Mouse (Mus musculus) neural tube, embryonic 14.5 days (tissue): ENCODE results near the gene Insc. TPM values are rescaled to one million over a fixed set of nuclear protein-coding genes. Genes with fewer than 3 reads are reported as not detected.
A peak's percentile ranks its signal among the peaks of the same experiment; 100 is the strongest.
"Not testable (repeated sequence)": the region's sequence is repeated elsewhere in the genome, so short reads cannot be mapped to it uniquely, and the experiment has no call there.

Source experiments
- ATAC-seq: fragments of 200-750 bp; cut with Nextera tagmentation; 2 replicates; pipeline ENCODE4 v1.8.0; 2017; ENCODE audit warnings: low read depth, mild to moderate bottlenecking, moderate TSS enrichment, moderate library complexity
- H3K27ac ChIP-seq: fragments of 300-500 bp; sonication (generic); 2 replicates; pipeline ENCODE4 v1.5.1; 2014; ENCODE audit warnings: low read depth, mild to moderate bottlenecking, control low read depth, low read length, moderate library complexity, mixed read lengths
- H3K27me3 ChIP-seq: fragments of 300-500 bp; sonication (generic); 2 replicates; pipeline ENCODE4 v1.6.1; 2014; ENCODE audit warnings: low read length; ENCODE audit not compliant: control insufficient read depth, insufficient read depth
- H3K36me3 ChIP-seq: fragments of 300-500 bp; sonication (generic); 2 replicates; pipeline ENCODE4 v1.6.1; 2014; ENCODE audit warnings: low read length, mixed read lengths; ENCODE audit not compliant: control insufficient read depth, insufficient read depth
- H3K4me1 ChIP-seq: fragments of 300-500 bp; sonication (generic); 2 replicates; pipeline ENCODE4 v1.6.1; 2014; ENCODE audit warnings: low read length; ENCODE audit not compliant: control insufficient read depth, insufficient read depth
- H3K4me2 ChIP-seq: fragments of 300-500 bp; sonication (generic); 2 replicates; pipeline ENCODE4 v1.6.1; 2014; ENCODE audit warnings: mild to moderate bottlenecking, low read depth, low read length, control low read depth
- H3K4me3 ChIP-seq: fragments of 300-500 bp; sonication (generic); 2 replicates; pipeline ENCODE4 v1.5.1; 2014; ENCODE audit warnings: low read depth, low read length, control low read depth, mixed read lengths
- H3K9ac ChIP-seq: fragments of 300-500 bp; sonication (generic); replicated peaks from 2 replicates; pipeline ENCODE4 v1.6.1; 2014; ENCODE audit warnings: low read depth, mild to moderate bottlenecking, control low read depth, low read length, mixed read lengths
- H3K9me3 ChIP-seq: fragments of 300-500 bp; sonication (generic); 2 replicates; pipeline ENCODE4 v1.6.1; 2016; ENCODE audit warnings: low read length; ENCODE audit not compliant: control insufficient read depth
- WGBS: fragments of 180-500 bp; shearing (Covaris S2); extraction: QIAGEN DNeasy Blood & Tissue Kit; methylation state at CpG from one replicate; pipeline ENCODE4 v1.1.7; 2014; 5-methylcytosine and 5-hydroxymethylcytosine counted together
- polyA plus RNA-seq: library from polyadenylated mRNA; unstranded; fragments of >200 nt; fragmentation: Nextera tagmentation; extraction: Ambion mirVana; gene quantifications from 2 replicates; pipeline ENCODE4 v1.2.1, GENCODE M21; 2014

The Insc gene
- polyA plus RNA-seq: 2.1 and 4.2 TPM in 2 replicates

GRCm38 (mm10) chr7:114743022-114743780 is at the start of gene Insc:
Gene Insc (plus strand): TSS chr7:114743694.
- Histone ChIP-seq H3K9ac (no peak within 1 kb of the TSS), H3K27me3 (no peaks in the 10 kb centered on the region), H3K4me2 (no peak within 1 kb of the TSS), H3K4me3 (no peak within 1 kb of the TSS), H3K36me3 (no peaks in the 10 kb centered on the region), H3K27ac (no peak within 1 kb of the TSS), H3K9me3 (no peaks in the 10 kb centered on the region), H3K4me1 (peaks cover 8% of the 10 kb centered on the region; the same call in 1 of the 2 replicates)
- no peak for ATAC-seq
- WGBS: 73% methylated on average over 5 of the region's 5 CpGs

GRCm38 (mm10) chr7:114700871-114701270 is 42.6 kb upstream of the Insc start:
- no peaks in the 10 kb centered on the region for H3K9me3 ChIP-seq
- no peak overlapping the region for H3K4me2 ChIP-seq
- H3K36me3 ChIP-seq: no peaks in the 10 kb centered on the region
- WGBS: 34% methylated on average over 2 of the region's 2 CpGs
- no peaks in the 10 kb centered on the region for H3K4me1 ChIP-seq
- no peak overlapping the region for H3K4me3 ChIP-seq
- H3K27ac ChIP-seq: no peak overlapping the region
- no peak overlapping the region for H3K9ac ChIP-seq
- no peaks in the 10 kb centered on the region for H3K27me3 ChIP-seq
- ATAC-seq: no peak

- Histone ChIP-seq H3K27ac (no peak overlapping the region), H3K4me1 (no peaks in the 10 kb centered on the region), H3K27me3 (no peaks in the 10 kb centered on the region), H3K36me3 (no peaks in the 10 kb centered on the region), H3K9me3 (no peaks in the 10 kb centered on the region), H3K4me2 (no peak overlapping the region), H3K4me3 (no peak overlapping the region), H3K9ac (no peak overlapping the region)
- 83% methylated on average over 4 of the region's 4 CpGs for WGBS
- no peak for ATAC-seq
Measured at GRCm38 (mm10) chr7:114706716-114707115, 36.8 kb upstream of the Insc start.

- Histone ChIP-seq H3K36me3 (no peaks in the 10 kb centered on the region), H3K27me3 (no peaks in the 10 kb centered on the region), H3K4me1 (no peaks in the 10 kb centered on the region), H3K4me2 (no peak overlapping the region), H3K4me3 (no peak overlapping the region), H3K9ac (no peak overlapping the region), H3K9me3 (no peaks in the 10 kb centered on the region), H3K27ac (no peak overlapping the region)
- no peak for ATAC-seq
- WGBS: 86% methylated on average over 1 of the region's 1 CpGs
Measured at GRCm38 (mm10) chr7:114707398-114707797, 36.1 kb upstream of the Insc start.

- H3K4me1 ChIP-seq: no peaks in the 10 kb centered on the region
- no peaks in the 10 kb centered on the region for H3K9me3 ChIP-seq
- no peaks in the 10 kb centered on the region for H3K27me3 ChIP-seq
- no peak overlapping the region for H3K27ac ChIP-seq
- no peak overlapping the region for H3K4me2 ChIP-seq
- ATAC-seq: no peak
- H3K9ac ChIP-seq: no peak overlapping the region
- no peak overlapping the region for H3K4me3 ChIP-seq
- H3K36me3 ChIP-seq: no peaks in the 10 kb centered on the region
- 87% methylated on average over 2 of the region's 2 CpGs for WGBS
Measured at GRCm38 (mm10) chr7:114710419-114710818, 33.1 kb upstream of the Insc start.

DNA sequence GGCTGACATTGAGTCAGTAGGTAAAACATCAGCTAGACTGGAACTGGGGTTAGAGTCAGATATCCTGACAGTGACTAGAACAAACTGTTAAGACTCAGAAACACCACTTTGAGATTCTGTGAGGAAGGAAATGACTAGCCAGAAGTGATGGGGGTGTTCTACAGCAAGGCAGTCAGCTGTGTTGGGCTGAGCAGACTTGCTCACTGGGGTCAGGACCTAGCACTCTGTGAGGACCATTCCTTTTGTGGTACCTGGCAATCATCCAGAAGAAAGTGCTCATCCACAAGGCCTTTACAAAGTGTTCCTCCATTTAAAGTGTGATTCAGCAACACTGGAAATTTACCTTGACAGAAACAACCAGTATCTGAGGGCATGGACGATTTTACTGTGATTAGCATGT is 31.0 kb upstream of the Insc start:
- no peaks in the 10 kb centered on the region for H3K9me3 ChIP-seq
- no peak overlapping the region for H3K9ac ChIP-seq
- WGBS: 73% methylated on average over 1 of the region's 1 CpGs
- ATAC-seq: no peak
- H3K4me1 ChIP-seq: no peaks in the 10 kb centered on the region
- no peak overlapping the region for H3K4me3 ChIP-seq
- no peaks in the 10 kb centered on the region for H3K36me3 ChIP-seq
- no peak overlapping the region for H3K4me2 ChIP-seq
- H3K27me3 ChIP-seq: 0 out of 2 replicates have a peak, but pooled peaks cover 3% of the 10 kb centered on the region
- no peak overlapping the region for H3K27ac ChIP-seq

DNA sequence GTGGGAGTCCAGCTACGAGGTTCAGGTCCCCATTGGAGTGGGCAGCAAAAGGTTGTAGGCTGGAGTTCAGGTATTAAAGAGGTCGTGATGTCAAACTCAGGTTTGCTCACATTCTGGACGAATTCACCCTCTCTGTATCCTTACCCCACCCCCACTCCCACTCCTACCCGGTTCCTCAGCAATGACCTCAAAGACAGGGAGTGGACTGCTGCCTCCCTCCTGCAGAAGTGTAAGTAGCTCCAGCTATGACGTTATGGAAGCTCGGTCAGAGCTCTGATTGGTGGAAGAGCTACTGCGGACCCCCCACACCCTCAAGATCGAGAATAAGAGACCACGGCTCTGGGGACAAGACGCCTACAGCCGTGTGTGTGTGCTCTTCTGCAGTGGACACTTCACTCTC is 25.2 kb upstream of the Insc start, which contains the start of gene Calcb:
Calcb (plus strand) TSS at position 344 of the 400 bp plus-strand sequence.
- Histone ChIP-seq H3K9me3 (no peaks in the 10 kb centered on the region), H3K4me2 (peak within 1 kb of the TSS; percentile 33), H3K9ac (no peak within 1 kb of the TSS), H3K4me1 (no peaks in the 10 kb centered on the region), H3K27me3 (peaks cover 21% of the 10 kb centered on the region; the same call in 1 of the 2 replicates), H3K4me3 (no peak within 1 kb of the TSS), H3K27ac (no peak within 1 kb of the TSS), H3K36me3 (no peaks in the 10 kb centered on the region)
- WGBS: 6% methylated on average over 11 of the region's 11 CpGs
- no peak for ATAC-seq

DNA sequence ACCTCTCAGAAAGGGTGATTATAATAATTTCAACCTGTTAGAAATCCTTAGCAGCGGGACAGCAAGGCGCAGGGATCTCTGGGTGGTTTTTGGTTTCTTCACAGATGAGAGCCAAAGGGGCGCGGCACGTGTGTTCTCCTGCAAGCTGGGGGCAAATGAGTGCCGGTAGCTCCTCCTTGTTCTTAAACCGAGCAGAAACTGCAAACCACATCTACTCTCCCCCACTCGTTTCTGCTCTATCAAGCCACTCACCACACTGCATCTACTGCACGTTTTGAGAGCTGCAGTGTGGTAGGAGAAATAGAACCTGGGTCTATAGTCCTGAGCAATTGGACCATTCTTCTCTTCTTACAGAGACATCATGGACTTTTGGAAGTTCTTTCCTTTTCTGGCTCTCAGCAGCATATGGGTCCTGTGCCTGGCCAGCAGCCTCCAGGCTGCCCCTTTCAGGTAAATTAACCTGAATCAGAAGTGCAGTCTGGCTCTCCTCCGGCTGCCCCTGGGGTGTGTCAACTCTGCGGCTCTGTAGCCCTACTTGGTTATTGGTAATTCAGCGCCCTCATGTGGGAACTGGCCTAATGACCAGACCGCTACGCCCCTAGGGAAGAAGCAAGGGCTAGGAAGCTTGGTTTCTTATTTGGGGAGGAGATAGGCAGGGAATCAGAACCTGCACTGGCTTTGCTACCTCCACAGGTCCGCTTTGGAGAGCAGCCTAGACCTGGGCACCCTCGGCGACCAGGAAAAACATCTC is 23.9 kb upstream of the Insc start:
- Histone ChIP-seq H3K9me3 (no peaks in the 10 kb centered on the region), H3K9ac (no peak overlapping the region), H3K4me3 (no peak overlapping the region), H3K27me3 (peaks cover 21% of the 10 kb centered on the region; the same call in 1 of the 2 replicates), H3K4me1 (no peaks in the 10 kb centered on the region), H3K36me3 (no peaks in the 10 kb centered on the region), H3K27ac (no peak overlapping the region), H3K4me2 (peak overlapping the region; percentile 33)
- 4% methylated on average over 17 of the region's 17 CpGs for WGBS
- ATAC-seq: no peak; the same call in 1 of the 2 replicates

- 68% methylated on average over 4 of the region's 4 CpGs for WGBS
Measured at GRCm38 (mm10) chr7:114729696-114730095, 13.8 kb upstream of the Insc start.

More at GRCm38 (mm10) chr7:114729696-114730095, 13.8 kb upstream of the Insc start:
- not testable (repeated sequence) for H3K4me2 ChIP-seq, H3K36me3 ChIP-seq, H3K27me3 ChIP-seq, H3K9me3 ChIP-seq, H3K27ac ChIP-seq, H3K4me3 ChIP-seq, H3K4me1 ChIP-seq, ATAC-seq, H3K9ac ChIP-seq
